Mouse (Mus musculus) layer of hippocampus, adult 8-10 months (tissue): Measurements from ENCODE around the gene Tmem127. TPM values are rescaled to one million over a fixed set of nuclear protein-coding genes. Genes with fewer than 3 reads are reported as not detected.

Source experiments
- DNase-seq, 2 experiments: peaks; one replicate each; pipeline ENCODE4 v3.0.0; 2022; ENCODE audit warnings: low spot score in 2 of 2
- total RNA-seq, 4 experiments: library from RNA; stranded (reverse); gene quantifications; 2 replicates each; pipeline ENCODE4 v1.2.4; 2022

Gene Tmem127
- total RNA-seq, 4 experiments from 2014 or later = 69.4 to 75.6 (median 72.4) TPM

DNA sequence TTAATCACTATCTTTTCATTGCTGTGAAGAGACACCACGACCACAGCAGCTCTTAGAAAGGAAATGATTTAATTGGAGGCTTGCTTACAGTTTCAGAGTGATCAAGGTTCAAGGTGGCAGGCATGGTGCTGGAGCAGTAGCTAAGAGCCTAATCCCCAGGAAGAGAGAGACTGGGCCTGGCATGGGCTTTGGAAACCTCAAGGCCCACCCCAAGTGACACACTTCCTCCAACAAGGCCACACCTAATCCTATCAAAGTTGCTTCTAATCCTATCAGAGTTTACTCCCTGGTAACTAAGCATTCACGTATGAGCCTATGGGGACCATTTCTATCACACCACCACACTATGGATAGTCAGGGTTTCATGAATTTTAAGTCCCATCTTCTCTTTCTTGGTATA is 62.5 kb downstream of the Tmem127 start:
- no peak for DNase-seq

DNA sequence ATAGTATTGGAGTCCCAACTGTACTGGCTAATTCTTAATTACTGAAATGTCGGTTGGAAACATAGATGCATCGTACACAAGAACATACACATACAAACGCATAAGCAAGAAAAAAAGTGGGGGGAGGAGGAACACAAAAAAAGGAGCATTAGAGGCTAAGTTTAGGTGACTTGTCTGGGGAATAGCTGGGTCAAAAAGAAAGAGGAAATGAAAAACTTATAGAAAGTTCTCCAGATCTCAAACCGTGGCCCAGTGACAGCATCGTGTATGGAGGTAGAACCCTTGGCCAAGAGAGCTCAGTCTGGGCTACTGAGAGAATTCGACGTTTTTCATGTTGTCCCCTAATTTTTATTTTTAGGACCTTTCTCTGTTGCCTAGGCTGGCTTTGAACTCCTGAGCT is 63.0 kb downstream of the Tmem127 start:
- no peak for DNase-seq

Other genes starting within 250 kb of the Tmem127 start
- gene Ap4e1, start 239.2 kb upstream of the Tmem127 start, total RNA-seq = 10 to 100 TPM; 12.2 to 18.9 (median 14.4) TPM
- gene Blvra, start 177.2 kb upstream of the Tmem127 start, total RNA-seq = 10 to 100 TPM; 18.2 to 23.3 (median 22.8) TPM
- gene Ncaph, start 114.0 kb upstream of the Tmem127 start, total RNA-seq = 1 to 10 TPM in 3 of 4 experiments, under 1 TPM in 1; 0.89 to 2.0 (median 1.5) TPM
- gene Itpripl1, start 104.5 kb upstream of the Tmem127 start, total RNA-seq = 1 to 10 TPM; 1.9 to 6.6 (median 4.2) TPM
- gene 1810024B03Rik, start 39.6 kb upstream of the Tmem127 start, total RNA-seq = 1 to 10 TPM in 1 of 4 experiments, under 1 TPM in 3; 0.76 to 1.2 (median 0.88) TPM
- gene Snrnp200, start 39.5 kb upstream of the Tmem127 start, total RNA-seq = 100 to 1,000 TPM in 1 of 4 experiments, 10 to 100 TPM in 3; 91.8 to 100 (median 96.5) TPM
- gene Ciao1, start 92 bp upstream of the Tmem127 start, total RNA-seq = 10 to 100 TPM; 73.1 to 81.0 (median 77.0) TPM
- 100 to 1,000 TPM; 100 to 119 (median 107) TPM for gene Stard7, start 22.3 kb downstream of the Tmem127 start, total RNA-seq
- gene Dusp2, start 88.3 kb downstream of the Tmem127 start, total RNA-seq = 1 to 10 TPM in 3 of 4 experiments, under 1 TPM in 1; 0.99 to 1.6 (median 1.2) TPM
- gene Astl, start 90.7 kb downstream of the Tmem127 start, total RNA-seq = not detected
- under 1 TPM in 3 of 4 experiments, not detected in 1; 0.09 to 0.41 (median 0.12) TPM for gene Adra2b, start 115.3 kb downstream of the Tmem127 start, total RNA-seq
- gene Gpat2, start 177.3 kb downstream of the Tmem127 start, total RNA-seq = under 1 TPM in 2 of 4 experiments, not detected in 2; 0.13 to 0.27 TPM
- gene Fahd2a, start 196.7 kb downstream of the Tmem127 start, total RNA-seq = 10 to 100 TPM; 17.9 to 21.1 (median 19.8) TPM